Mouse (Mus musculus) adrenal gland, adult (tissue): Measurements from ENCODE around the gene Aff3.

Source experiments
- DNase-seq, 2 experiments: peaks; one replicate each; pipeline ENCODE4 v3.0.0; 2022 to 2023; ENCODE audit warnings: low spot score in 1 of 2; ENCODE audit not compliant: inconsistent age in 2 of 2

Aff3 gene

GRCm38 (mm10) chr1:38604611-38605010 lies 60.1 kb downstream of the Aff3 start:
- no peak for DNase-seq

- no peak for DNase-seq
Measured at GRCm38 (mm10) chr1:38601802-38602508, 62.8 kb downstream of the Aff3 start.

- DNase-seq = no peak
Measured at GRCm38 (mm10) chr1:38595311-38595710, 69.4 kb downstream of the Aff3 start.

- DNase-seq = no peak
Measured at GRCm38 (mm10) chr1:38594766-38595165, 70.0 kb downstream of the Aff3 start.

GRCm38 (mm10) chr1:38591194-38591593 lies 73.6 kb downstream of the Aff3 start:
- DNase-seq = no peak

- DNase-seq = no peak
Measured at GRCm38 (mm10) chr1:38588741-38589140, 76.0 kb downstream of the Aff3 start.

- no peak for DNase-seq
Measured at GRCm38 (mm10) chr1:38582328-38582727, 82.4 kb downstream of the Aff3 start.

- DNase-seq = no peak
Measured at GRCm38 (mm10) chr1:38580572-38580971, 84.2 kb downstream of the Aff3 start.

GRCm38 (mm10) chr1:38578339-38578738 lies 86.4 kb downstream of the Aff3 start:
- no peak for DNase-seq

- DNase-seq = no peak
Measured at GRCm38 (mm10) chr1:38567791-38568190, 97.0 kb downstream of the Aff3 start.

GRCm38 (mm10) chr1:38566101-38566678 lies 98.6 kb downstream of the Aff3 start:
- DNase-seq = no peak

GRCm38 (mm10) chr1:38565295-38565777 lies 99.4 kb downstream of the Aff3 start:
- no peak for DNase-seq

GRCm38 (mm10) chr1:38562397-38563199 lies 102.2 kb downstream of the Aff3 start:
- DNase-seq = no peak

- no peak for DNase-seq
Measured at GRCm38 (mm10) chr1:38561331-38561730, 103.4 kb downstream of the Aff3 start.

GRCm38 (mm10) chr1:38560666-38561065 lies 104.1 kb downstream of the Aff3 start:
- DNase-seq = no peak

GRCm38 (mm10) chr1:38557615-38558014 lies 107.1 kb downstream of the Aff3 start:
- DNase-seq = no peak

GRCm38 (mm10) chr1:38554546-38554945 lies 110.2 kb downstream of the Aff3 start:
- DNase-seq = no peak

- DNase-seq = no peak
Measured at GRCm38 (mm10) chr1:38553090-38553489, 111.7 kb downstream of the Aff3 start.

GRCm38 (mm10) chr1:38550579-38550978 lies 114.2 kb downstream of the Aff3 start:
- no peak for DNase-seq

- DNase-seq = no peak
Measured at GRCm38 (mm10) chr1:38548671-38549661, 115.8 kb downstream of the Aff3 start.

- no peak for DNase-seq
Measured at GRCm38 (mm10) chr1:38547685-38548084, 117.1 kb downstream of the Aff3 start.
